Mouse (Mus musculus) kidney, postnatal 25 days (tissue): ENCODE measurements around the gene G430095P16Rik.
A peak's percentile ranks its signal among the peaks of the same experiment; 100 is the strongest.

Source experiments
- DNase-seq, 2 experiments: peaks; one replicate each; pipeline ENCODE4 v3.0.0; 2021; ENCODE audit warnings: mixed read lengths in 2 of 2

G430095P16Rik gene

DNA sequence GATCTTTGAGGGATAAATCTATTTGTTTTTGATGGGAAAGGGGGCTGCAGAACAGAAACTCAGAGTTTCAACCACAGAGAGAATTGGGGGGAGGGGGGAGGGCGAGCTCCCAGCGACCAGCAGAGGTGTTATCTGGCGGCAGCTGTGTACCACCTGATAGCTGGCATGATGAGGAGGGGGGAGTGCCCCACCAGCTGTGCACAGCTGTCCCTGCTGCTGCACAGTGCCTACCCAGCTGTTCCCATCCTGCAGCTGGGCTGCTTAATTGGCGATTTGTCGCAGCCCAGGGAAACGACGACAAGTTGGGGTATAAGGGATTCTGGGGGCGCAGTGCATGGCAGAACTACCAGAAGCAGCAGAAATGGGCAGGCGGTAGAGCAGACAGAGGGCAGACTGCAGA is 1.9 kb downstream of the G430095P16Rik start:
- DNase-seq = no peak

DNA sequence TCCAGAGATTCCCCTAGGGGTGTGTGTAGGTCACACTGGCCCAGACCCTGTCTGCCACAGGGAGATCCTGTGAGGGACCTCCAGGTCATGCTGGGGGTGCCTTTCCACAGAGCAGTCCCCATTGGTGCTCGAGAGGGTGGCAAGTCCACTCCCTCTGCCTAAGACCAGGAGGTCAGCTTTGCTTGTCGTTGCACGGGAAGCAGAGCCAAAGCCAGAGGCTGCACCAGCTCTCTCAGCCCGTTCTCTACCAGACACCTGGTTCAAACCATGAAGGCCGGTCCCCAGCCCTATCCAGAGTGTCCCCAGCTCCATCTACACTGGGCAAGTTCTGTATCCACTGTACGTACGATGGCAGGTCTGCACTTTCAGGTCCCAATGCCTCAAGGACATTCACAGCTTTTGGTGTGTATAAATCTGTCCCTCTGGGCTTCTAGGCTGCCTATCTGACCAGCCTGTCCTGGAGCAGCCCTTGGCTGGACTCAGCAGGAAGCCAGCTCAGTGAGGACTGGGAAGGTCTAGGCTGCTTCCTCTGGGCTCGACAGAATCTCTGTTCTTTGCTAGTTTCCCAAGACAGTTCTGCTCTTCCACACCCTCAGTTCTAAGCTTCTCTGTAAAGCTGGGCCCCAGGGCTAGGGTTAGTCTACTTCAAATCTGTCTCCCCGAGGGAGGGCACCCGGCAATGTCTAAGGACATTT is 2.6 kb downstream of the G430095P16Rik start:
- no peak for DNase-seq

DNA sequence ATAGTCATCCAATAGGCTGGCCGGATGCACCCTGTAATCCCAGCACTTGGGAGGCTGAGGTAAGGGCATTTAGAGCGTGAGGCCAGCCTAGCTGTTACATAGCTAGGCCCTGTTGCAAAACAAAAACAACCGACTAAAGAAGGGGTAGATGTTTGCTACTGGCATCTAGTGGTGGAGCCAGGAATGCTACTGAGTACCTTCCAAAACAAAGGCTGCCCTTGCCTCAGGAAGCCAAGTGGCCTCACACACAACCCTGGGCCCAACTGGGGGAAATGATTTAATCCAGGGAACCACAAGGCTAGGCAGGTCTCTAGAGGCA is 3.1 kb downstream of the G430095P16Rik start:
- DNase-seq = peak; percentile 68 to 69

DNA sequence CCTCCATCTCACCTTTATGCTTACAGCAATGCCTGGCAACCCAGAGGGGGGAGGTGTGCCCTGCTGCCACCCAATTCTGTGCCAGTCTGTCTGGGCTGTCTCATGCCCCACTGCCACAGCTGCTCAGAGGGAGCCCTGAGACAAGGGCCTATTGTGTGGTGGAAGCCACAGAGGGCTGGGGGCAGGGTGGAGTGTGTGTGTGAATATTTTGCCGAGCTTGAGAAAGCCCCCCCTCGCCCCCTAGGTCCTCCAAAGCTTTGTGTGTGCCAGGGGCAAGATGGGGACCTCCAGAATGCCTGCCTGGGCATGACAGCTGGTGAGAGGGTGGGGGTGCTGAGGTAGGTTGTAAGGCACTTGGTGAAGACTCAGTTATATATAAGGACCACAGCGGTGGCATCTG is 5.7 kb downstream of the G430095P16Rik start:
- no peak for DNase-seq

DNA sequence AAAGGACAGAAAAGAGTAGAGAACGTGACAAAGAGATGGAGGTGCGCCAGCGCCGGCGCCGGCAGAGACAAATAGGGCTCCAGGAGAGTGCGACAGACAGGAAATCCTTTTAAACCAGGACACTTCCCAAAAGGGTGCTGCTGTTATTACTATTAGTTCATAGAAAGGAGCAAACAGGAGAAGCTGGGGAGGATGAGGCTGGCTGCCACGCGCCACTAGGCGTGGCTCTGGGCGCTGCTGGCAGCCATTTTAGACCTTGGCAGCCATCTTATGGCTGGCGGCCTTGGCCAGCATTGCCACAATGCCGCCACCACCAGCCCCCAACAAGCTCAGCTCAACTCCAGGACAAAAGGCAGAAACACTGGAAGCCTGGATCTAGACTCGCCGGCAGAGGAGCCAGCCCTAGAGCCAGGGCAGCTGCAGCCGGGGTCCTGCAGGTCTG is 7.1 kb downstream of the G430095P16Rik start:
- DNase-seq = peak; percentile 59 to 76

DNA sequence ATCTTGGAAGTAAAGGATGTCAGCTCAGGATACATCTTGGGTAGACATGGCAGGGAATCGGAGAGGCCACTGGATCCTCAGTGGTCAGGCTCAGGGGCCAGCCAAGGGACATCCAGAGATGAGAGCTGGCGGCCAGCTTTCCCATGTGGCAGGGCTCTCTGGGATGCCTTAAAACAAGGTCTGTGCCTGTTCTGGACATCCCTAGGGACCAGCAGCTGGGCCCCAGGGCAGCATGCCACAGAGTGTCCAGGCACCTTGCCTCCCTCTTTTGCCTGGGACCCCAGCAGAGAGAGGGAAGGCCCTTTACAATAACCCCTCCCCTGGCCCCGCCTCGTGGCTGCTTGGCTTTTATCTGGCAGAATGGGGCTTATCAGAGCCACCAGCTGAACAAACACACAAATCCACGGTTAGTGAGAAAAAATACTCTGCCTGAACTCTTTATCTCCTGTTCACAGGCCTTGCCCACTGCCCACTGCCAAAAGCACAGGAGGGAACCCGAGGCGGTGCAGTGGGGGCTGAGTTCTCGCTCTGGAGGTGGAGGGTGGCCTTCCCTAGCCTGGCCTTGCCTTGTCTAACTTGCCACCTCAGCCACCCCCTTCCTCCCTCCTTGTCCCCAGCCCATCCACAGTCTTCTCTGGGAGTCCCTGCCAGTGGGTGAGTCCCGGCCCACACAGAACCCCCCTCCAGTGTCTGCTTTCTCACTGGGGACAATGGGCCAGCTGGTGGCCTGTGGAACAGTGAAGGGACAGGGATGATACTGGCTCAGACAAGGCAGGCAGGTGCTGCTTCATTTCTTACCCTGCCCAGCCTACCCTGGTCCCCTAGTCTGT is 7.9 kb downstream of the G430095P16Rik start:
- DNase-seq = no peak

DNA sequence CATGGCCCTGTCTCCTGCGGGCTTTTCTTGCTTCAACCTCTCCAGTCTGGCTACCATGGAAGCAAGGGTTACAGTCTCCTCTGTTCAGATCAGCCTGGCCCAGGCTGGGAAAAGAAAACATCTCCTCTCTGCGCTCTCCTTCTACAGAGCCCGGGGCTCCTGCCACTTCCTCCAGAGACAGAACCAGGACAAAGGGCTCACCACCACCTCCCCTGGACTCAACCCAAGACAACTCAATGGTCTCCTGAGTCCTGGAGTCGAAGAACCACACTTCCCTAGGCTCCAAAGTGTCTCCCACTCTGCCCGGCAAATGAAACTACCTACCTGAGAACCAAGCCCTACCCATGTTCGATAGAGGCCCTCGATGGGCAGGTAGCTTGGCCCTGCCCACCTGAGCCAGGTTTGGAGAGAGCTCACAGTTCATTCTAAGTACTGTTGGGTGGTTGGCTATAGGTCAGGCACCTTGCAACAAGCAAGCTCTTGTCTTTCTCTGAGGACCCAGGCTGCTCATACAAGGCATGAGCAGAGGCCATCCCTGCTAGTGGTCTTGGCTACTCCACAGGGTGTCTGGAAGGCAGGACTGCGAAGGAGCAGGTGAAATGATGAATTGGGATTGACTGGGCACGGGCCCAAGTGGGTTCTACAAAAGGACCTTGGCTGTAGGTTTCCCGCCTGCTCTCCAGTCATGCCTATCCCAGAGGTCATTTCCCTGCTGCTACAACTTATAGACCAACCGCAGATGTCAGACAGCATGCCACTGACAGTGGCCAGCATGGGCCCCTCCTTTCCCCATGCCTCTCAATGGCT is 8.8 kb downstream of the G430095P16Rik start:
- DNase-seq = no peak

DNA sequence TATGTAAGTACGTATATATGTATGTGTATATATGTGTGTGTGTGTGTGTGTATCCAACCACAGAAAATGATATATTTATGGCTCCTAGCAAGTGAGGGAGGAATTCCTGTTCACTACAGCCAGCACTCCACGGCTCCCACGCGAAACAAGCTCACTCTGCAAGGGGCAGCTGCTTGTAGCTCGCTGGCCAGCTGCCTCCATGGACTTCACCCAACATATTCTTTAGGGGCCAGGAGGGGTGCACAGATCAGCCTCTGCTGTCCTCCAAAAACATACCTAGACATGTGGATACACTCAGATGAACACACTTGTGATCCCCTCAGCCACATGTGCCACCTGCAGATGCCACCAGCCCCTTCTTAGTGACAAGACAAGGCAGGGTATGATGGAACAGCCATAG is 9.7 kb downstream of the G430095P16Rik start:
- DNase-seq = no peak

DNA sequence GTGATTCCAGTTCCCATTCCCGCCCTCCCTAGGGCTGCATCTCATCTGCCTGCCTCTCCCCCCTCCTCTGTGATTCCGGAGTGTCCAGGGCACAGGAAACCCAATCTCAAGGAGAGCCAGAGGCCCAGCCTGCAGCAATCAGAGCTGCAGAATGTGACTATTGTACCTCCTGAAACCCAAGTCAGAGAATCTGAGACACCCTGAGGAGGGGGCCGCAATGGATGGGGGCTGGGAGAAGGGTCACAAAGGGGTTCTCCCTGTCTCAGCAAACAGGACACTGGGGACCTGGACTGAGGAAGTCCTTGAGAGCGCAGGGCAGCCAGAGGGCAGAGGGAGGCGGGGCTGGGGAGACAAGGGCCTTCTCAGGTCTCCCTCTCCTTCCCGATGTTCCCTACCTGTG is 10.2 kb downstream of the G430095P16Rik start:
- DNase-seq = peak in 1 of 2 experiments; percentile 39

DNA sequence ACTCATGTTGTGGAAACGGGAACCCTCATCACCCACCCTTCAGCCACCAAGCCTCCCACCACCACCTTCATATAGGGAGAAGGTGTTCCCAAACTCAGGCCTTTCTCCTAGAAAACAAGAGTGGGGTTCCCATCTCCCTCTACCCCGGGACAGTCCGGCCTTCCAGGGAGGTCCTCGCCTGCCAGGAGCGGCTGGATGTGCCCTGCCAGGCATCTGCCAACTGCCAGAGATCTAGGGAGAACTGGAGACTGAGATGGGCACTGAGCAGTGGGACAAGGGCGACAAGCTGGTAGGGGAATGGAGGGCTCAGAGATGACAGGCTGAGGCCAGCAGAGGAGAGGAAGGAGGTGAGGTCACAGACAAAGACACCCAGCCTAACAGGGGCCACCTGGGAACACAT is 11.2 kb downstream of the G430095P16Rik start:
- DNase-seq = no peak

DNA sequence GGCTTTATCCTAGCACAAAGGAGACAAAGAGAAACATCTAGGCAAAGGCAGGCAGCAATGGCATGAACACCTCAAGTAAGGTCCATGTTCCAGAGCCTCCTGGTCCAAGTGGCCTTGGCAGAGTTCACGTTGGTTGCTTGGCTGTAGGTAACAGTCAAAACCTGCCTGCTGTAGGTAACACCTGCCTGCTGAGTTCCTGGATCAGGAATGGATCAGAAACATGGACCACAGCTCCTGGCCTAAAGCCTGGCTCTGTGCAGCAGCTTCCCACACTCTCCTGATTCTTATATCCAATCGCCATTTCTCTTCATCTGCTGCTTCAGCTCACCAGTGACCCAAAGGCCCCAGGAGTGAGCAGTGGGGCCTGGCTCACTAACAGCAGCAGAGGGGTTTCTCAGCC is 11.9 kb downstream of the G430095P16Rik start:
- no peak for DNase-seq

DNA sequence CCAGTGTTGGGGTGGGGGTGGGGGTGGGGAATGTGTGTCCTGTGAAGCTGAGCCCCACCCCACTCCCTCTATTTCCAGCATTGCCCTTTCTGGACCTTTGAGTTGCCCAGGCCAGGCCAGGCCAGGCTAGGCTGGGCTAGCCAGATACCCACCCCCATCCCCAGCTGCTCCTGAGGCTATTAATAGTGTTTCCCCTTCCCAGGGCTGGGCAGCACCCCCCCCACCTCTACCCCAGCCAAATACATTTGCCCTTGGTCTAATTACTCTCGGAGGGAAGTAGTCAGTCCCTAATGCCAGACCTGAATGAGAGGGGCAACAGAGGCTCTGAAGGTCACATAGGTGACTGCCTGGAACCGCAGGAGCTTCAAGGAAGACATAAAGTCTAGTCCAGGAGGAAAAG is 12.8 kb downstream of the G430095P16Rik start:
- DNase-seq = no peak

DNA sequence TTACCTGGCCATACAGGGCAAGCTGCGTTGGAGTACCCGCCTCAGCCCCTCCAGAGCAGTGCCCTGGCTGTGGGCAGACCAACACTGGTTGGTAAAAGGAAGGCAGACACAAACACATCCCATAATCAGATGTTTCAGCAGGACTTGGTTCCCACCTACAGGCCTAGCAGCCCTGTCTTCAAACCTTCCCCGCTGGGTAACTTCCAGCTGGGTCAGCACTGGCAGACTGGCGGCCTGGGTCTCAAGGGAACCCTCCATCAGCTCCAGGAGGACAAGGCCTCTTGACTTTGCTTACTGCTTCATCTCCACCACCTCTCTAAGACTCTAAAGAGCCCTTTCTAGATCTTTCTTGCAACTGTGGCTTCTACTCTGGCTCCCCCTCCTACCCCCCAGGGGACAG is 13.7 kb downstream of the G430095P16Rik start:
- DNase-seq = no peak

DNA sequence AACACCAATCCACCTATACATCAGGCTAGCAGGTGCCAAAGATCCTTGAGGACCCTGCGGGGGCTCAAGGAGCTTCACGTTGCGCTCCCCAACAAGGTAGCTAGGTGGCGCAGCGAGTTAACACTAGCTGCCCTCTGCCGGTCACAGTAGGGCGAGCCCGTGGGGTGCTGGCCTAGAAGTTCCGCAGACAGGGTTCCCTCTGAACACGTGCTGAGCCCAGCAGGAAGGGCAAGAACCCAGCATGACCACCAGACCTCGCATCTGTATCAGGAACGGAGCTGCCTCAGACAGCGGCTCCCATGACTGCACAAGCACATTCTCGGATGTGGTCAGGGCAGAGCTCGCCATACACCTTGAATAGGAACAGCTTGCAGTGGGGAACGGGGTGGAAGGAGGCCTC is 14.8 kb downstream of the G430095P16Rik start:
- peak; percentile 89 for DNase-seq

DNA sequence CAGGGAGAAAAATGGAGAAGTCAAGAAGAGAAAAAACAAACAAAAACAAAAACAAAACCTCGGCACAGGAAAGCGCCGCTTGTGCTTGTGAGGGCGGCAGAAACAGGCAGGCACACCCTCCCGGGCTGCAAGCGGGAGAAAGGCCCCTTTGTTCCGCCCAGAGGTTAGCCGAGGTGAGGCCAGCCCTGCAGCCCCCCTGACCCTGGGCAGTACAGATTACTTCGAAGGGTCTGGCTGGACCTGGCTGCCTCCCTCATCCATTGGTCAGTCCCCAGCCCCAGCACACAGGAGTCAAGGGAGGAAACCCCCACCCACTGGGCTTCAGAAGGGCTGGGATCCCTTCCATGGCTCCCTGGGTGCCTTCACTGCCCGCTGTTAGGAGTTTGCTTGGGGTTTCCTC is 15.5 kb downstream of the G430095P16Rik start:
- no peak for DNase-seq

DNA sequence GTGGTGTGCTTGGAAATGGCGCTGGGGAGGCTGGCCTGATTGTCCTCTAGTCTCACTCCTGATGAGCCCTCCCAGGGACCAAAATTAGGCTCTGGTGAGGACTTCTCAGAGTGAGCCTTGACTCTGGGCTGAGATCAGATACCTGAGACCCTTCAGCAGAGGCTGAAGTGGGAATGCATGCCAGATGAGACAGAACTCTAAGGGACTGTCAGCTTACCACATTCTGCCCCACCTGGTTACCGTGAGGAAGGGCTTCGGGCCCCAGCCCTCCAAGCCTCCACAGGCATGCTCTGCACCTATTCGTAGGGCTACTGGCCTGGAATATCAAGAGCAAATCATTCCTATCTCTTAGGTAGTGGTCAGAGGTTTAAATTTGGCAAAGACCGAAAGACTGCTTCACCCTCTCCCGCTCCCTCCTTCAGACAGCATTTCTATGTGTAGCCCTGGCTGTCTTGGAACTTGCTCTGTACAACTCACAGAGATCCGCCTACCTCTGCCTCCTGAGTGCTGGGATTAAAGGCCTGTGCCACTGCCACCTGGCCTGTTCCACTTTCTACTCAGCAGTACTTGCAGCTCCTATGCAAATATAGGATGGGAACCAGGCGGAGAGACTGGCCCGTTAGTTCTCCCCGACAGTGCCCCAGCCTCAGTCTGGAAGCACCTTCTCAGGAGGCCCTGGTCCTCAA is 16.1 kb downstream of the G430095P16Rik start:
- DNase-seq = no peak

DNA sequence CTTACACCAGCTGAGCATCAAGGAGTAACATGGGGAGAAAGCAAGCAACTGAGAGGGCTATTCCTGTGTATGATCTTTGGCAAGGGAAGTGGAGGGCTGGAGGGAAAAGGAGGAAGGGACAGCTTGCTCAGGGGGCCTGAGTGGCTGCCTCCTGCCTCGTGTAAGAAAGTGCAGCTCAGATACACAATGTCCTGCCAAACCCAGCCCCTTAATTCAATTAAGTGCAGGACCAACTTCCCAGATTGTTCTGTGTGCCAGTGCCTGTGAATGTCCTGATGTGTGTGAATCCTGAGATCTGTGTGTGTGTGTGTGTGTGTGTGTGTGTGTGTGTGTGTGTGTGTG is 16.6 kb downstream of the G430095P16Rik start:
- no peak for DNase-seq

DNA sequence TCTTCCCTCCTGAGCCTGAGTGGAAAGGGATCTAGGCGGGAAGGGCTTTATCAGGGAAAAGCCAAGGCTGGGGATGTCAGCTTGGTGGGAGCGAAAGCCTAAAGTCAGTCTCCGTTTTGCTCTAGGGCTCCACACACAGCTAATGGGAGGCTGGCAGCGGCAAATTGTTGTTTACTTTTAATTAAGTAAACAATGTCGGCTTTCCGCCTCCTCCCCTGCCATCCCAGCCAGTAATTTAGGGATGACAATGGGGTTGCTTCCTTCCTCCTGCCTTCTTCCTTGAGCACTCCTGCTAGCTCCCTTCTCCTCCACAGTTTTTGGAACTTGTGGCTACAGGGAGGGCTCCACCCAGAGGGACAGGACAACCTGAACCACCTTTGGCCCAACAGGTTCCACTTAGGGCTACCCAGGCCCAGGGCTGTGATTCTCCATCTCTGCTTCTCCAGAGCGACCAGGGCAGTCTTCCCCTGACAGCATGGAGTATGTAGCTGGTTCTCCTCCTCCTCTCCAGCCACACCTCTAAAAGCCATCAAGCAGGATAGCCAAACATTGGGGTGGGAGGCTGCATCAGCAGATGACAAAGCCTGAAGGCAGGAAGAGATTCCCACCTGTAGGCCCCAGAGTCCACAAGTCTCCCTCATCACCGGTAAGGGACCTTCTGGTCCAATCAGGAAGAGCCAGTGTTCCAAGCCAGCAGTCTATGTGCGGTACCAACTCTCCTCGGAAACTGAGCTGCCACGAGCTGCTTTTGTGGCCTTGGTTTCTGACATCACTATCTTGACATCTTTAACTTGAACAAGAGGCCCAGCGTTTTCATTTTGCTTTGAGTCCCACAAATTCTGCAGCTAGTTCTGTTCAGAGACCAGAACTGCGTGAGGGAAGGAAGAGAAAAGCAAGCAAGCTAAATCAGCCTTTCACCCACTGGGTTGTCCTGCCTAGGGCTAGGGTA is 18.4 kb downstream of the G430095P16Rik start:
- DNase-seq = no peak

DNA sequence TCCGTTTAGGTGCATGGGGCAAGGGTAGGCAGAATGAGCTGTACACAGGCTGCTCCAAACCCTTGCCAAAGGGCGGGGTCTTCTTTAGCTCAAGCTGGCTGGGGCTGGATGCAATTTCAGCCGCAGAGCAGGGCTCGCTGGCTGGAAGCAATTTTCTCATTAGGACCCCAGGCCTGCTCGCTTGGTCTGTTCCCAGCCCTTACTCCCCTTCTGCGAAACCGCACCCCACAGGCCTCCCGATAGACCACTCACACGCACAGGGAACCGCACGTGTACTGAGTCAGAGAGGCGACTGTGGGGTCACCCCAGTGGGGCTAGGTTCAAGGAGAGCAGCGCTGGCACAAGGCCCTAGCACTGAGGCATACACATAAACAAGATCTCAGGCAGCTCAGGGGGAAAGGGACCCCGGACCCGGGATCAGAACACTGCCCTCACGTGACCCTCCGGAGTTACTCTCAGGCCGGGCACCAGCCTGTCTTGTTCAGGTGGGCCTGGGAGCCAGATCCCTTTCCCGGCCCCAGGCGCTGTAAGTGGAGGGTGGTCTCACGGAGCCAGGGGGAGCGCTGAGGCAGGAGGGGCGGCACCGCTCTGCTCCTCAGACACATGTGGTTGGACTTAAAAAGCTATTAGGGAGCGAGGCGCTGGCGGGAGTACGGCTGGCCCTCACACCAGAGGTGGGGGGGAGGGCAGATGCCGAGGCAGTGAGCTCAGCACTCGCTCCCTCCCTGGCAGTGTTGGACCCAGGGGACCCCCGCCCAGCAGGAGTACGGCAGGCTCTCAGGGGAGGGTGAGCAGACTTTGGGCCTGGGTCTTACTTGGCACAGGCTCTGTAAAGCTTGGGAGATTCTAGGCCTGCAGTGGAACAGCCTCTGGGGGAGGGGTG is 19.6 kb downstream of the G430095P16Rik start:
- DNase-seq = peak in 1 of 2 experiments; percentile 59

DNA sequence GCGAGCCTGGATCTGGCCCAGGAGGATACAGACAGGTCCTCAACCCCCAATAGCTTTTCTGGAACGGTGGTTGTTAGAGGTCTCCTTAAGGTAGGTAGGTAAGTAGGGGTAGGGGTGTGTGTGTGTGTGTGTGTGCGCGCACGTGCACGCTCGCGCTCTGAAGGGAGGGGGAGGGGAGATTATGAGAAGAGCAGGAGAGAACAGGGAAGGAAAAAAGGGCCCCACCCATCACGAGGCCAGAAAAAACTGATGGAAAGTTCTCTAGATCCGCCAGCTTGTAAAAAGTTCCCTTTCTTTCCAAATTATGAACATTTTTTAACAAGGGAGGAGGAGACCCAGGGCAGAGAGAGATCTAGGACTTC is 20.2 kb downstream of the G430095P16Rik start:
- DNase-seq = no peak
